Mouse (Mus musculus) cerebellum, adult 2 months (tissue): ENCODE results near the gene Slc35g3. TPM values are rescaled to one million over a fixed set of nuclear protein-coding genes. Genes with fewer than 3 reads are reported as not detected.

Experiments used
- DNase-seq, 2 experiments: peaks; one replicate each; pipeline ENCODE4 v3.0.0; 2021
- H3K27ac ChIP-seq: fragments of 200-500 bp; 2 replicates; pipeline ENCODE4 v1.5.1; 2012; ENCODE audit warnings: low read length, control low read depth, inconsistent platforms; ENCODE audit not compliant: insufficient read depth
- H3K27me3 ChIP-seq: fragments of 200-500 bp; 2 replicates; pipeline ENCODE4 v1.6.1; 2012; ENCODE audit warnings: inconsistent platforms, mild to moderate bottlenecking, low read length, moderate library complexity; ENCODE audit not compliant: control insufficient read depth, insufficient read depth
- H3K4me1 ChIP-seq: fragments of 200-500 bp; 2 replicates; pipeline ENCODE4 v1.6.1; 2011; ENCODE audit warnings: low read length; ENCODE audit not compliant: control insufficient read depth, insufficient read depth
- H3K4me3 ChIP-seq: fragments of 200-500 bp; replicated peaks from 2 replicates; pipeline ENCODE3; 2011; ENCODE audit warnings: mild to moderate bottlenecking, low read depth, low read length, control low read depth; ENCODE audit not compliant: insufficient read depth
- CTCF ChIP-seq: fragments of 200-500 bp; IDR thresholded peaks from 2 replicates; pipeline ENCODE4 v1.5.1; 2011; ENCODE audit warnings: low read depth, mild to moderate bottlenecking, control low read depth, low read length, moderate library complexity, borderline replicate concordance; ENCODE audit not compliant: insufficient read depth
- POLR2A ChIP-seq: fragments of 200-500 bp; IDR thresholded peaks from 2 replicates; pipeline ENCODE4 v1.6.1; 2011; ENCODE audit warnings: low read length, control low read depth, borderline replicate concordance; ENCODE audit not compliant: insufficient read depth
- WGBS: fragments of 180-500 bp; shearing (Covaris S2); methylation state at CpG from one replicate; pipeline ENCODE4 v1.1.7; 2018; 5-methylcytosine and 5-hydroxymethylcytosine counted together
- polyA plus RNA-seq: library from polyadenylated mRNA; depleted of rRNA; stranded (reverse); fragments of >200 nt; gene quantifications from 2 replicates; pipeline ENCODE4 v1.2.3, GENCODE M21; 2012

The Slc35g3 gene
- polyA plus RNA-seq, 1 experiment, result not detected

DNA sequence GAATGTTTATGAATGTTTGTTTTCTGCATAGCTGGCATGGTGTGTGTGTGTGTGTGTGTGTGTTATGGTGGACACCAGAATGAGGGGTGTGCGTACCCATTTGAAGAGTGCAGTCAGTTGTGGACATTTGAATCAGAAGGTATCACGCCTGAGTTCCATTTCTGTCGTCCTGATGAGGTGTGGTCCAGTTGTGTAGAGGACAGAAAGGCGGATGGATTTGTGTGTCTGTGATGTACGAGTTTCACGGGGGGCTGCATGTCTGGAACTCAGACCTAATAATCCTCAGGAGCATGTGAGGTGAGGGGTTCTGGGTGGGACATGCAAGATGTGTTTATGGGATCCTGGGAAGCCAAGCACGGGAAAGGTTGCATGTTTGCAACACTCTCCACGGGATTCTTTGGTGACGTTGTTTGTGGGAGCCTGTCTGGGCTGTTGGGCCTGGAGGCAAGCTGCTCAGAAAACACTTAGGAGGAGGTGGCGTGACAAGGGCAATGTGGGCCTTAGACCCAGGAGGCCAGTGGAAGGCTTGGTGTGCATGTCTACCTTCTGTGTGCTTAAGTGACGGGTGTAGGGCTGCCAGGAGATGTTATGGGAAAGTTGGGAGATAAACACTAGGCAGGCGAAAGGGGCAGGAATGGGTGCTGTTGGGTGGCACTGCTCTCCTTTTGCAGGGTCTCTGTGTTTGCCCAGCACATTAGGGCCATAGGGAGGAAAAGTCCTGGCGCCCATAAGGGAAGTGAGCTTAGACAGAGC is 5.3 kb upstream of the Slc35g3 start:
- Histone ChIP-seq H3K4me3 (peak overlapping the region; percentile 87), H3K4me1 (peaks cover 17% of the 10 kb centered on the region; the same call in 1 of the 2 replicates), H3K27ac (peak overlapping the region; percentile 99; the same call in 1 of the 2 replicates), H3K27me3 (no peaks in the 10 kb centered on the region)
- DNase-seq, result peak; percentile 51 to 52
- WGBS, result 20% methylated on average over 13 of the region's 13 CpGs
- TF ChIP-seq CTCF (no peak), POLR2A (no peak)

DNA sequence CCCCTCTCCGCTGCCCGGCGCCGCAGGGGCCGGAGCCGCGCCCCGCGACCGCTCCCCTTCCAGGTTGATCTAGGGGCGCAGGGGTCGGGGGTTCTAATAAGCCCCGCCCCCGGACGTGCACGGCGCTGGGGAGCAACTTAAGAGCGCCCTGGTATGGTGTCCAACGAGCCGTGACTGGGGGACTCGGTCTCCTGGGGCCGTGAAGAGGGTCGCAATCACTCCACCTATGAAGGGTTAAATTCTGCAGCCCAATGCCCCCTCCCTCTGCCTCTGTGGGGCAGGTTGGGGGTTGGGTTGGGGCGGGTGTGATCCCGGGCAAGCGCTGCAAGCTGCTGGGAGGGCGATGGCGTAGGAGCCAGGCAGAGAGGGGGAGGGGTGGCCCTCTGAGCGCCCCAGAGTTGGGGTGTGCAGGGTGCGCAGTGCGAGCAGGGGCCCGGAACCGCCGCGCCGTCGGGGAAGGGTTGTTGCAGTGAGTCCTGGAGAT is 4.4 kb upstream of the Slc35g3 start:
- DNase-seq, result peak; percentile 80 to 82
- Histone ChIP-seq H3K4me1 (peaks cover 17% of the 10 kb centered on the region; the same call in 1 of the 2 replicates), H3K27me3 (no peaks in the 10 kb centered on the region), H3K4me3 (peak overlapping the region; percentile 87), H3K27ac (peak overlapping the region; percentile 99)
- WGBS, result under 1% methylated on average over 36 of the region's 37 CpGs
- TF ChIP-seq POLR2A (0 out of 2 replicates have a peak, but pooled peaks have one; percentile 38), CTCF (no peak)

DNA sequence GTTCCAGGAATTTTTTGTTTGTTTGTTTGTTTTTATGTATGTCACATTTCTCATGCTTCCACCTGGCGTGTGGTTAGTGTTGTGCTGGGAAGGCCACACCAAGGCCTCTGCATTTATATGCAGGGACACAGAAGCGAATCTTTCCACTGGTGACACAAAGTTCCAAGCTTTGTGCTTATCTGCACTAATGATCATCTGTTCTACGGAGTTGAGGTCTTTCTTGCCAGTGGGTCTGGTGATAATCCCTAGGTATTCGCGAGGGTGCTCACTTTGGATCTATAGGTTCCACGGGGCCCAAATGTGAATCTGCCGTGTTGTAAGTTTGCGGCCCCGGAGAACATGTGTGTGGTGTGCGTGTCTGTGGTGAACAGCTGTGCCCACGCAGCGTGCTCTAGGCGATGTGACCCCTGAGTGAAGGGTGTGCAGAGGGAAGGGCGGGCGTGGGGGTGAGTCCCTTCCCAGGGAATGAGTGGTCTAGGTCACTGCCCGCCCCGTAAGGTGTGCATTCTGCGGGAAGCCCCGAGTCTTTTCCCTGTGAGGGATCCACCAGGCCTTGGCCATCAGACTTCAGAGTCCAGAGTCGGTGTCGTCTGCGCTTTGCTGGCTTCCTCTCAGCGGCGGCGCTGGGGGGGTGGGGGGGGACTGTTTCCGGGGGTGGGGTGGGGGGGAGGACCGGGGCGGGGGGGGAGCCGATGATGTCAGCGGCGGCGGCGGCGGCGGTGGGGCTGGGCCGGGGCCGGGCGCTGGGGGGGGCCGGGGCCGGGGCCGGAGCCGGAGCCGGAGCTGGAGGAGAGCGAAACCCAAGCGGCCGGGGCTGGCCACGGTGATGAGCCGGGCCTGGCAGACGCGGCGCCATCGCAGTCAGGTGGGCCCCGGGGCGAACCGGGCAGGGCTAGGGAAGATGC is 3.7 kb upstream of the Slc35g3 start, which contains the start of gene Zbtb4:
Gene Zbtb4 (plus strand): TSS at position 692 of the 905 bp plus-strand sequence.
- WGBS, result 9% methylated on average over 40 of the region's 55 CpGs
- peaks cover 22% of the 10 kb centered on the region for H3K4me1 ChIP-seq
- DNase-seq, result peak; percentile 68 to 73
- H3K4me3 ChIP-seq, result peak within 1 kb of the TSS; percentile 93
- TF ChIP-seq CTCF (no peak), POLR2A (0 out of 2 replicates have a peak, but pooled peaks have one; percentile 52)
- peak within 1 kb of the TSS; percentile 99 for H3K27ac ChIP-seq
- no peaks in the 10 kb centered on the region for H3K27me3 ChIP-seq

DNA sequence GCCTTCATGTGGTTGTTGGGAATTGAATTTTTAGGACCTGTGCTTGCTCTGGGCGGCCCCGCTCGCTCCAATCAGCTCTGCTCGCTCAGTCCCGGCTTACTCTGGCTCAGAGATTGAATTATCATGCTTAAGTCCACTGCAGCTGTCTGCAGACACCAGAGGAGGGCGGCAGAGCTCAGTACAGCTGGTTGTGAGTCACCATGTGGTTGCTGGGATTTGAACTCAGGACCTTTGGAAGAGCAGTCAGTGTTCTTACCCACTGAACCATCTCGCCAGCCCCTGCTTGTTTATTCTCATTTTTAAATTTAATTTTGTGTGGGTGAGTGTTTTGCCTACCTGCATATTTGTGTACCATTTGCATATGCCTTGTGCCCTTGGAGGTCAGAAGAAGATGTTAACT is 1.8 kb upstream of the Slc35g3 start:
- no peak for DNase-seq
- WGBS, result 70% methylated on average over 7 of the region's 7 CpGs
- Histone ChIP-seq H3K27me3 (no peaks in the 10 kb centered on the region), H3K4me1 (peaks cover 22% of the 10 kb centered on the region), H3K4me3 (no peak overlapping the region), H3K27ac (no peak overlapping the region)
- no peak for TF ChIP-seq CTCF
- TF ChIP-seq POLR2A, result no peak

DNA sequence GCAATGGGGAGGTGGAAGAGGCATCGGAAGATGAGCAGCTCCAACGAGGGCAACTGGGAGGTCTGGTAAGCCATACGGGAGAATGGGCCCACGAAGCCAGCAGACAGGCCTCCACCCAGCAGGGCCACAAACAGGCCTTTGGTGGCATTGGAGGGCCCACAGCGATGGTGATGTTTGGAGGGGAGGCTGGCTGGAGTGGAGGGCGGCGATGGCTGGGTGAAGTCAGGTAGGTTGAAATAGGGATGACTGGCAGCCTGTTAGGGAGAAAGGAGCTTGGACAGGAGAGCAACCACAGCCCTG is 917 bp downstream of the Slc35g3 start:
- WGBS, result 87% methylated on average over 7 of the region's 7 CpGs
- Histone ChIP-seq H3K4me1 (peaks cover 16% of the 10 kb centered on the region), H3K4me3 (no peak overlapping the region), H3K27ac (0 out of 2 replicates have a peak overlapping the region, but pooled peaks have one; percentile 93), H3K27me3 (no peaks in the 10 kb centered on the region)
- TF ChIP-seq CTCF (no peak), POLR2A (no peak)
- no peak for DNase-seq

DNA sequence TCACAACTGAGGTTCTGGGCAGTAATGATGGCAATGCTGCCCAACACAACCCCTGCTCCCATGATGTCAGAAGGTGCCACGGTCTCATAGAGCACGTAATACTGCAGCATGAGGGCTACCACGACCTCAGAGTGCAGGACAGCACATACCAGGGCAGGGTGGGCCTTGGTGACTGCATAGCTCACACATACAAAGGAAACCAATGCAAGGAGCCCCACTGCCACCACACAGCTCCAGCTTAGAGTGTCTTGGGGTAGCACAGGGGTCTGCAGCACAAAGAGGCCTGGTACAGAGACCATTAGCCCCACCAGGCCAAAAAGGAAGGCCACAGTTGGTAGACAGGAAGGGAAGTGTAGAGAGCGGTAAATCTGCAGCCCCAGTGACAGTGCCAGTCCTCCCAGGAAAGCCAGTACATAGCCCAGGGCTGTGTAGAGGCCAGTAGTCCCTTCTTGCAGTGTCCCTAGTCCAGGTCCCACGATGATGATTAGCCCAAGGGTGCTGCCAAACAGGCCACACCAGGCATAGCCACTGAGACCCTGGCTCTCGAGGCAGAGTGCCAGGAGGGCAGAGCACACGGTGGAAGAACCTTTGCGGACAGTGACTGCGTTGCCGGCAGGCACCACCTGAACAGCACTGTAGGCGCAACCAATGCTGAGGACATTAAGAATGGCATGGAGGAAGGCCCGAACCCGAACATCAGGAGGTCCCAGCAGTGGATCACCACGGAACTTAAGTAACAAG is 1.4 kb downstream of the Slc35g3 start:
- TF ChIP-seq POLR2A (no peak), CTCF (no peak)
- H3K4me3 ChIP-seq, result peak overlapping the region; percentile 7

More for the DNA sequence above, 1.4 kb downstream of the Slc35g3 start:
- Histone ChIP-seq H3K27me3 (no peaks in the 10 kb centered on the region), H3K27ac (peak overlapping the region; percentile 93), H3K4me1 (peaks cover 13% of the 10 kb centered on the region)
- 62% methylated on average over 14 of the region's 14 CpGs for WGBS
- DNase-seq, result peak; percentile 43 to 46
